Mouse (Mus musculus) CD8-positive naive resting alpha-beta T cell, adult 57 days (primary cell): Measurements from ENCODE around the gene Spin2c. TPM values are rescaled to one million over a fixed set of nuclear protein-coding genes. Genes with fewer than 3 reads are reported as not detected.

Experiments
- total RNA-seq: library from RNA; stranded (reverse); gene quantifications from one replicate; pipeline ENCODE4 v1.2.4, GENCODE M21; 2023

The Spin2c gene
- total RNA-seq = 3.7 TPM

DNA sequence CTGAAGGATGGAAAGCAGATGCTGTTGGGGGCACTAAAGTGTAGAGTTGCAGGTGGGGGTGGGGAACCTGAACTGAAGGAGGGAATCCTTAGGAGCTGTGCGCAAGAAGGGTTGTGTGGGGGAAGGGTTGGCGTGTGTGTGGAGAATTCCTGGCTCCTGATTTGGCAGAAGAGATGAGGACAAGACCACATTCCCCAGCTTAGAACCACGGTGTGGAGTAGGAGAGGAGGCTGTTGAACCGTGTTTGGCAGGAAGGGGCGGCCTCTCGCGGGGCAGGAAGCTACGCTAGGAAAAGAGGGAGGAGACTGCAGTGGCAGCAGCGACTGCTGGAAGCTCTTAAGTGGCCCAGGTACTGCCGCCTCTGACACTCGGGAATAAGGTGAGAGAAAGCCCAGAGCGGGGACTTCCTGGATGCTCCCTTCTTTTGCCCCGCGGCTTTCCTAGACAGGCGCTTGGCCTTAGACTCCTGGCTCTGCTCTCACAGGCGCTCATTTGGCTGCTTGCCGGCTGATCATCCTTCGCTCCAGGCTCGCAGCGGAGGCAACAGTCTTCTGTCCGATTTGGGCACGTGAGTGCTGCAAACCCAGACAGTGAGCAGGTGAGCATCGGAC lies at the start of gene Spin2c:
Gene Spin2c (plus strand): TSS at position 275 of the 611 bp plus-strand sequence.

Other genes starting within 250 kb of the Spin2c start
- gene Kctd12b, start 135.8 kb upstream of the Spin2c start, total RNA-seq = 1.1 TPM
- 27.0 TPM for gene Nbdy, start 108.6 kb upstream of the Spin2c start, total RNA-seq
- gene Samt1, start 180.4 kb downstream of the Spin2c start, total RNA-seq = not detected
- gene 4921511M17Rik, start 201.6 kb downstream of the Spin2c start, total RNA-seq = not detected
- gene Gm10057, start 222.8 kb downstream of the Spin2c start, total RNA-seq = not detected